Mouse (Mus musculus) heart, adult 2 months (tissue): ENCODE data around the gene Dock6. TPM values are rescaled to one million over a fixed set of nuclear protein-coding genes. Genes with fewer than 3 reads are reported as not detected.
"Not testable (repeated sequence)": the region's sequence is repeated elsewhere in the genome, so short reads cannot be mapped to it uniquely, and the experiment has no call there.

Experiments used
- DNase-seq, 2 experiments: peaks; one replicate each; pipeline ENCODE4 v3.0.0; 2021
- H3K27ac ChIP-seq: fragments of 200-600 bp; 2 replicates; pipeline ENCODE4 v1.8.1; 2022
- H3K27me3 ChIP-seq: fragments of 200-500 bp; 2 replicates; pipeline ENCODE4 v1.6.1; 2012; ENCODE audit warnings: mild to moderate bottlenecking, low read length, inconsistent platforms, mixed read lengths; ENCODE audit not compliant: control insufficient read depth, insufficient read depth
- H3K36me3 ChIP-seq: fragments of 200-500 bp; 2 replicates; pipeline ENCODE4 v1.6.1; 2012; ENCODE audit warnings: low read length, inconsistent platforms; ENCODE audit not compliant: control insufficient read depth, insufficient read depth
- H3K4me1 ChIP-seq: fragments of 200-500 bp; 2 replicates; pipeline ENCODE4 v1.6.1; 2011; ENCODE audit warnings: low read length; ENCODE audit not compliant: control insufficient read depth, insufficient read depth
- H3K4me3 ChIP-seq: fragments of 200-600 bp; 2 replicates; pipeline ENCODE4 v1.8.1; 2022
- H3K79me2 ChIP-seq: fragments of 200-500 bp; replicated peaks from 2 replicates; pipeline ENCODE4 v1.6.1; 2012; ENCODE audit warnings: mild to moderate bottlenecking, inconsistent platforms, low read length, moderate library complexity, mixed read lengths; ENCODE audit not compliant: control insufficient read depth, insufficient read depth
- H3K9ac ChIP-seq: fragments of 200-500 bp; 2 replicates; pipeline ENCODE4 v1.6.1; 2012; ENCODE audit warnings: low read depth, mild to moderate bottlenecking, control low read depth, inconsistent platforms, low read length, mixed read lengths
- CTCF ChIP-seq: fragments of 200-600 bp; IDR thresholded peaks from 2 replicates; pipeline ENCODE4 v1.8.1; 2022; ENCODE audit warnings: antibody characterized with exemption, mild to moderate bottlenecking, moderate library complexity
- EP300 ChIP-seq: fragments of 200-500 bp; IDR thresholded peaks from 2 replicates; pipeline ENCODE4 v1.6.1; 2011; ENCODE audit warnings: low read depth, low read length, control low read depth; ENCODE audit not compliant: insufficient read depth
- POLR2A ChIP-seq: fragments of 200-500 bp; IDR thresholded peaks from 2 replicates; pipeline ENCODE4 v1.6.1; 2011; ENCODE audit warnings: mild to moderate bottlenecking, low read depth, low read length, control low read depth; ENCODE audit not compliant: insufficient read depth
- WGBS: fragments of 180-500 bp; shearing (Covaris S2); methylation state at CpG from one replicate; pipeline ENCODE4 v1.1.7; 2018; 5-methylcytosine and 5-hydroxymethylcytosine counted together
- intact Hi-C: fragments of 180-260 bp; cut with DNase I; formaldehyde crosslinking; loops from one replicate; pipeline ENCODE4 v1.15.1; 2025
- polyA plus RNA-seq: library from polyadenylated mRNA; depleted of rRNA; stranded (reverse); fragments of >200 nt; gene quantifications from 2 replicates; pipeline ENCODE4 v1.2.3, GENCODE M21; 2012
- total RNA-seq, 2 experiments: library from RNA; stranded (reverse); gene quantifications; 2 replicates each; pipeline ENCODE4 v1.2.3; 2021

Dock6 gene
- total and polyA plus RNA-seq, 3 experiments, result 25.9 to 87.9 (median 33.8) TPM

DNA sequence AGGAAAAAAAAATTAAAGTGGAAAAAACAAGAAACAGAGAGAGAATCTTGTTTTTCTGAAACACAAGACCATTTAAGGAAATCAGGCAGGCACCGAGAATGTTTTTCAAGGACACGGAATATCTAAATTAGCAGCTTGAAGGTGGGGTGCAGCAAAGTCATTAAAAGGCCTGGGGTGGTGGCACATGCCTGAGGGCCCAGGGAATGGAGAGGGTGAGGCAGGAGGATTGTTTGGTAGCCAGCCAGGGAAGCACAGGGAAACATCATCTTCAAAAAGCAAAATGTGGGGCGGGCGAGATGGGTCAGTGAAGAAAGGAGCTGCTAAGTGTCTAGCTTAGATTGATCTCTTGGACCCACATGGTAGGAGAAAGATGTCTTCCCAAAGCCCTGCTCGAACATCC lies 64.8 kb downstream of the Dock6 start:
- H3K9ac ChIP-seq, result peak overlapping the region; percentile 3; the same call in 1 of the 2 replicates
- intact Hi-C loops, result loop anchor here (1.0 kb wide), 1 partner anchor 17 kb away; no protein-coding TSS in a partner anchor
- no peak for TF ChIP-seq POLR2A
- no peak for TF ChIP-seq EP300
- no peak for TF ChIP-seq CTCF
- H3K4me1 ChIP-seq, result peaks cover 16% of the 10 kb centered on the region
- 64% methylated on average over 5 of the region's 5 CpGs for WGBS
- H3K4me3 ChIP-seq, result no peak overlapping the region
- no peak for DNase-seq
- H3K27me3 ChIP-seq, result no peaks in the 10 kb centered on the region
- peaks cover 8% of the 10 kb centered on the region; the same call in 1 of the 2 replicates for H3K36me3 ChIP-seq
- H3K79me2 ChIP-seq, result peaks cover 1% of the 10 kb centered on the region; the same call in 1 of the 2 replicates
- peak overlapping the region; percentile 47 for H3K27ac ChIP-seq

DNA sequence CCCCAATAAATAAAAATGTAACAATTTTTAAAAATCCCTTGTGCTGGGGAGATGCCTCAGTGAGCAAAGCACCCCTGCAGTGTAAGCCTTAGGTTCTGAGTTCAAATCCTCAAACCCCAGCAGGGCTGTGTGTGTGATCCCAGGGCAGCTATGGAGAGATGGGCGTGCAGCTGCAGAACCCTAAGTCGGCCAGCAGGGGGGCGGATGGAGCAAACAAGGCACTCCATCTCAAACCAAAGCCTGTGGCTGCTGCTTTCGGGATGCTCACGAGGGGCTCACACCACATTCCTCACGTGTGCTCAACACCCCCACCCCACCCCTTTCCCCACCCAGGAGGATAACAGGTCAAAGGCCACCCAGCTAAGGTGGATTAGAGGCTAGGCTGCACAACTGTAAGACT lies 65.5 kb downstream of the Dock6 start:
- Histone ChIP-seq H3K9ac (no peak overlapping the region), H3K36me3 (peaks cover 5% of the 10 kb centered on the region), H3K79me2 (peaks cover 1% of the 10 kb centered on the region; the same call in 1 of the 2 replicates), H3K4me1 (peaks cover 13% of the 10 kb centered on the region), H3K27me3 (no peaks in the 10 kb centered on the region), H3K27ac (peak overlapping the region; percentile 33; the same call in 1 of the 2 replicates), H3K4me3 (no peak overlapping the region)
- WGBS, result 8% methylated on average over 6 of the region's 6 CpGs
- DNase-seq, result peak; percentile 71 to 83
- TF ChIP-seq CTCF (peak; percentile 93), POLR2A (no peak), EP300 (0 out of 2 replicates have a peak, but pooled peaks have one; percentile 39)
- intact Hi-C loops, result loop anchor here (1.0 kb wide), 1 partner anchor 17 kb away; no protein-coding TSS in a partner anchor

GRCm38 (mm10) chr9:21786309-21786708 lies 66.1 kb downstream of the Dock6 start:
- H3K36me3 ChIP-seq, H3K4me1 ChIP-seq, DNase-seq, H3K27me3 ChIP-seq, H3K27ac ChIP-seq, H3K9ac ChIP-seq, H3K79me2 ChIP-seq, H3K4me3 ChIP-seq, intact Hi-C loops: not testable (repeated sequence)
- 66% methylated on average over 2 of the region's 2 CpGs for WGBS

GRCm38 (mm10) chr9:21784517-21785307 lies 67.7 kb downstream of the Dock6 start:
- Histone ChIP-seq H3K4me1 (peaks cover 9% of the 10 kb centered on the region), H3K27ac (peak overlapping the region; percentile 43), H3K27me3 (no peaks in the 10 kb centered on the region), H3K79me2 (no peaks in the 10 kb centered on the region; the same call in 1 of the 2 replicates), H3K36me3 (no peaks in the 10 kb centered on the region; the same call in none of the 2 replicates), H3K4me3 (no peak overlapping the region), H3K9ac (no peak overlapping the region)
- no peak for DNase-seq
- no peak for TF ChIP-seq CTCF
- TF ChIP-seq EP300, result peak; percentile 50; the same call in 1 of the 2 replicates
- intact Hi-C loops, result loop anchor here (2.0 kb wide), 1 partner anchor 16 kb away; no protein-coding TSS in a partner anchor
- 54% methylated on average over 7 of the region's 7 CpGs for WGBS

DNA sequence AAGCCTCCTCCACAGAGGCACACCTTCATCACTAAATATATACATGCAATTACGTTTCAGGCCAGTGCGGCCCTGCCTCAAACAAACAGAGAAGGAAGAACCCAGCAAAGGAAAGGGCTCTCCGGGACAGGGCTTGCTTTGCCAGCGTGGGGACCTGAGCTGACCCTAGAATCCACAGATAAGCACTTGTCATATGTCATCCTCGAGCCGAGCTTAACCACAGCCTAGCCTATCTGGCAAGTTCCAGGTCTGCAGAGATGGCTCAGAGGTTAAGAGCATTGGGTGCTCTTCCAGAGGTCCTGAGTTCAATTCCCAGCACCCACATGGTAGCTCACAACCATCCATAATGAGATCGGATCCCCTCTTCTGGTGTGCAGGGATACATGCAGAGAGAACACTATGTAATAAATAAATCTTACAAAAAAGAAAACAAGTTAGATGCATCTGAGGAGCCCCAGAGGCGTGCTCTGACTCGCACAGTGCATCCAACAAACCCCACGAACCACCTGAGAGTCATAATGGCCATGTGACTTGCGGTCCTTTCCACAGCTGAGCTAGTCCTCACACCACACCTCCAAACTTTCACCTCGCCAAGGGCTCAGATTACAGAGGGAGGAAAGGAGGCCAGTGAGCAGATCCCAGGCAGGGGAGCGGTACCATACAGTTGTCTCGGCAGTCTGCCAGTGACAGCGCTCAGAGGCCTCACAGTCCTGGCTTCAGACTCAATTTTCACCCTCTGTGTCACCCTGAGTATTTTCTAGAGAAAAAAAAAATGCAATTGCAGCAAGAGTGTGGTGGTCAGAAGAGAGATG lies 70.6 kb downstream of the Dock6 start:
- Histone ChIP-seq H3K4me3 (no peak overlapping the region), H3K9ac (no peak overlapping the region), H3K36me3 (no peaks in the 10 kb centered on the region; the same call in 1 of the 2 replicates), H3K27me3 (no peaks in the 10 kb centered on the region), H3K27ac (peak overlapping the region; percentile 13; the same call in 1 of the 2 replicates), H3K4me1 (peaks cover 4% of the 10 kb centered on the region), H3K79me2 (no peaks in the 10 kb centered on the region; the same call in 1 of the 2 replicates)
- intact Hi-C loops, result no loop called here
- TF ChIP-seq EP300, result peak; percentile 80
- TF ChIP-seq POLR2A, result no peak
- peak in 1 of 2 experiments; percentile 64 for DNase-seq
- whole genome bisulfite sequencing, result 50% methylated on average over 15 of the region's 15 CpGs
